Mouse (Mus musculus) hindbrain, embryonic 14.5 days (tissue): ENCODE measurements at regions not wholly inside any gene's neighbourhood (a gene's known extent, or its start where the extent isn't known, plus 50 kb on each side); places are given as distances from the start of the nearest gene placed in this dataset.
A peak's percentile ranks its signal among the peaks of the same experiment; 100 is the strongest.

Experiments used
- ATAC-seq: fragments of 200-750 bp; cut with Nextera tagmentation; 2 replicates; pipeline ENCODE4 v1.8.0; 2017; ENCODE audit warnings: moderate number of reproducible peaks, mild to moderate bottlenecking, moderate TSS enrichment, moderate library complexity; ENCODE audit not compliant: low FRiP score
- DNase-seq: peaks from one replicate; pipeline ENCODE4 v3.0.0-alpha.2; 2015; ENCODE audit warnings: low spot score
- H3K27ac ChIP-seq: fragments of 300-500 bp; sonication (generic); 2 replicates; pipeline ENCODE4 v1.5.1; 2014; ENCODE audit warnings: mild to moderate bottlenecking, moderate library complexity
- H3K27me3 ChIP-seq: fragments of 300-500 bp; sonication (generic); 2 replicates; pipeline ENCODE4 v1.6.1; 2014; ENCODE audit warnings: mild to moderate bottlenecking, low read length, mixed read lengths; ENCODE audit not compliant: control insufficient read depth, insufficient read depth
- H3K36me3 ChIP-seq: fragments of 300-500 bp; sonication (generic); replicated peaks from 2 replicates; pipeline ENCODE4 v1.6.1; 2014; ENCODE audit not compliant: control insufficient read depth, insufficient read depth
- H3K4me1 ChIP-seq: fragments of 300-500 bp; sonication (generic); replicated peaks from 2 replicates; pipeline ENCODE4 v1.6.1; 2014; ENCODE audit warnings: antibody characterized with exemption, low read length, mixed read lengths; ENCODE audit not compliant: control insufficient read depth, insufficient read depth
- H3K4me2 ChIP-seq: fragments of 300-500 bp; sonication (generic); replicated peaks from 2 replicates; pipeline ENCODE4 v1.6.1; 2014; ENCODE audit warnings: mild to moderate bottlenecking, moderate library complexity
- H3K4me3 ChIP-seq: fragments of 300-500 bp; sonication (generic); replicated peaks from 2 replicates; pipeline ENCODE4 v1.5.1; 2014; ENCODE audit warnings: mild to moderate bottlenecking, low read length
- H3K9ac ChIP-seq: fragments of 300-500 bp; sonication (generic); 2 replicates; pipeline ENCODE4 v1.6.1; 2014
- H3K9me3 ChIP-seq: fragments of 300-500 bp; sonication (generic); 2 replicates; pipeline ENCODE4 v1.6.1; 2016; ENCODE audit warnings: low read length; ENCODE audit not compliant: control insufficient read depth
- WGBS: fragments of 180-500 bp; shearing (Covaris S2); extraction: QIAGEN DNeasy Blood & Tissue Kit; methylation state at CpG from one replicate; pipeline ENCODE4 v1.1.7; 2014; 5-methylcytosine and 5-hydroxymethylcytosine counted together

GRCm38 (mm10) chr17:4661996-4662395, 332.1 kb upstream of the Arid1b start:
- Histone ChIP-seq H3K4me3 (no peak overlapping the region), H3K4me1 (no peaks in the 10 kb centered on the region), H3K9ac (no peak overlapping the region), H3K36me3 (no peaks in the 10 kb centered on the region), H3K9me3 (no peaks in the 10 kb centered on the region), H3K27me3 (no peaks in the 10 kb centered on the region), H3K4me2 (no peak overlapping the region), H3K27ac (no peak overlapping the region)
- DNase-seq (no peak), ATAC-seq (no peak)
- WGBS, result 94% methylated on average over 5 of the region's 5 CpGs

GRCm38 (mm10) chr17:4668511-4668910, 325.6 kb upstream of the Arid1b start:
- Histone ChIP-seq H3K27ac (no peak overlapping the region), H3K36me3 (no peaks in the 10 kb centered on the region), H3K9me3 (no peaks in the 10 kb centered on the region), H3K9ac (no peak overlapping the region), H3K4me3 (no peak overlapping the region), H3K4me1 (no peaks in the 10 kb centered on the region), H3K4me2 (no peak overlapping the region), H3K27me3 (no peaks in the 10 kb centered on the region)
- ATAC-seq, result no peak
- 59% methylated on average over 3 of the region's 3 CpGs for WGBS
- peak; percentile 32 for DNase-seq

GRCm38 (mm10) chr17:4673271-4673670, 320.9 kb upstream of the Arid1b start:
- DNase-seq, result no peak
- no peak for ATAC-seq
- no peak overlapping the region for H3K27ac ChIP-seq
- H3K9ac ChIP-seq, result no peak overlapping the region
- H3K4me2 ChIP-seq, result no peak overlapping the region
- WGBS, result 45% methylated on average over 2 of the region's 2 CpGs
- no peaks in the 10 kb centered on the region for H3K4me1 ChIP-seq
- no peaks in the 10 kb centered on the region for H3K36me3 ChIP-seq
- H3K4me3 ChIP-seq, result no peak overlapping the region
- no peaks in the 10 kb centered on the region for H3K27me3 ChIP-seq
- H3K9me3 ChIP-seq, result no peaks in the 10 kb centered on the region

- Histone ChIP-seq H3K27me3 (no peaks in the 10 kb centered on the region), H3K27ac (no peak overlapping the region), H3K9ac (no peak overlapping the region), H3K36me3 (no peaks in the 10 kb centered on the region), H3K4me3 (no peak overlapping the region), H3K9me3 (no peaks in the 10 kb centered on the region), H3K4me2 (no peak overlapping the region), H3K4me1 (no peaks in the 10 kb centered on the region)
- whole genome bisulfite sequencing, result 89% methylated on average over 1 of the region's 1 CpGs
- DNase-seq, result no peak
- ATAC-seq, result no peak
These were observed 287.7 kb upstream of the Arid1b start for GRCm38 (mm10) chr17:4706421-4706820.

GRCm38 (mm10) chr17:4721061-4721460, 273.1 kb upstream of the Arid1b start:
- Histone ChIP-seq H3K27ac (no peak overlapping the region), H3K4me2 (no peak overlapping the region), H3K9me3 (no peaks in the 10 kb centered on the region), H3K27me3 (no peaks in the 10 kb centered on the region), H3K36me3 (no peaks in the 10 kb centered on the region), H3K4me3 (no peak overlapping the region), H3K9ac (no peak overlapping the region), H3K4me1 (no peaks in the 10 kb centered on the region)
- ATAC-seq (no peak), DNase-seq (no peak)
- 97% methylated on average over 4 of the region's 4 CpGs for WGBS

GRCm38 (mm10) chr17:4724031-4724430, 270.1 kb upstream of the Arid1b start:
- no peaks in the 10 kb centered on the region for H3K9me3 ChIP-seq
- H3K4me1 ChIP-seq, result no peaks in the 10 kb centered on the region
- ATAC-seq (no peak), DNase-seq (no peak)
- H3K9ac ChIP-seq, result no peak overlapping the region
- H3K4me2 ChIP-seq, result no peak overlapping the region
- no peaks in the 10 kb centered on the region for H3K27me3 ChIP-seq
- no peak overlapping the region for H3K27ac ChIP-seq
- no peak overlapping the region for H3K4me3 ChIP-seq
- H3K36me3 ChIP-seq, result no peaks in the 10 kb centered on the region
- WGBS, result 85% methylated on average over 3 of the region's 3 CpGs

- DNase-seq, result no peak
- no peak overlapping the region for H3K4me2 ChIP-seq
- WGBS, result 79% methylated on average over 12 of the region's 12 CpGs
- no peak overlapping the region for H3K9ac ChIP-seq
- no peak overlapping the region for H3K4me3 ChIP-seq
- no peaks in the 10 kb centered on the region for H3K36me3 ChIP-seq
- ATAC-seq, result no peak
- no peaks in the 10 kb centered on the region for H3K4me1 ChIP-seq
- no peaks in the 10 kb centered on the region for H3K27me3 ChIP-seq
- no peak overlapping the region for H3K27ac ChIP-seq
- H3K9me3 ChIP-seq, result no peaks in the 10 kb centered on the region
These were observed 267.8 kb upstream of the Arid1b start for GRCm38 (mm10) chr17:4726331-4726741.

- 78% methylated on average over 5 of the region's 5 CpGs for WGBS
- no peak overlapping the region for H3K4me2 ChIP-seq
- no peak overlapping the region for H3K9ac ChIP-seq
- no peak overlapping the region for H3K27ac ChIP-seq
- no peak for ATAC-seq
- no peaks in the 10 kb centered on the region for H3K36me3 ChIP-seq
- H3K4me3 ChIP-seq, result no peak overlapping the region
- DNase-seq, result no peak
- H3K9me3 ChIP-seq, result no peaks in the 10 kb centered on the region
- no peaks in the 10 kb centered on the region for H3K4me1 ChIP-seq
- H3K27me3 ChIP-seq, result no peaks in the 10 kb centered on the region
These were observed 259.7 kb upstream of the Arid1b start for GRCm38 (mm10) chr17:4734412-4734881.

- Histone ChIP-seq H3K9me3 (no peaks in the 10 kb centered on the region), H3K27ac (no peak overlapping the region), H3K4me3 (no peak overlapping the region), H3K4me2 (no peak overlapping the region), H3K4me1 (no peaks in the 10 kb centered on the region), H3K27me3 (no peaks in the 10 kb centered on the region), H3K9ac (no peak overlapping the region), H3K36me3 (no peaks in the 10 kb centered on the region)
- DNase-seq, result no peak
- ATAC-seq, result no peak
- 63% methylated on average over 1 of the region's 1 CpGs for WGBS
These were observed 258.9 kb upstream of the Arid1b start for GRCm38 (mm10) chr17:4735185-4735584.

- ATAC-seq, result no peak
- Histone ChIP-seq H3K4me2 (no peak overlapping the region), H3K27me3 (no peaks in the 10 kb centered on the region), H3K27ac (no peak overlapping the region), H3K4me3 (no peak overlapping the region), H3K4me1 (no peaks in the 10 kb centered on the region), H3K36me3 (no peaks in the 10 kb centered on the region), H3K9me3 (no peaks in the 10 kb centered on the region), H3K9ac (no peak overlapping the region)
- 92% methylated on average over 3 of the region's 3 CpGs for WGBS
- no peak for DNase-seq
These were observed 257.4 kb upstream of the Arid1b start for GRCm38 (mm10) chr17:4736689-4737088.
